Mouse (Mus musculus): ENCODE results near the gene Gm15557. TPM values are rescaled to one million over a fixed set of nuclear protein-coding genes. Genes with fewer than 3 reads are reported as not detected.

The Gm15557 gene
- not detected in 2 replicates for polyA plus RNA-seq (2012; ENCODE audit: low replicate concordance)

DNA sequence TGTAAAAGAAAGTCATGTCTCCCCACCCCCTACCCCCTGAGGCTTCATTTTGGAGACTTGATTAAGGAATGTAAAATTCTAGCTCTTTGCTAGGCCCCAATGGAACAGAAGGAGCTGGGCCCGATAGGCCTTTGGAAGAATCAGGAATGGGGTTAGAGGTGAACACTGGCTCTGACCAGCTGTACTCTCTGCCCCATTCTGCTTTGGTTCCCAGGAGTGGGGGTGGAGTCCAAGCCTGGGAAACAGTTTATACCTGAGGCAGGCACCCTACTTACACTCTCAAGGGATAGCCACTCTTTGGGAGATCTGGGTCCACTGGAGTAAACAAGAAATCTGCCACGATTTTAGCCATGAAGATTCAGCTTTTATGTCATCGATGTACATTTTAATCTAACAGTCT is at the start of gene Gm15557:
Gene Gm15557, plus strand, starts transcription at position 48 of the 400 bp plus-strand sequence.

DNA sequence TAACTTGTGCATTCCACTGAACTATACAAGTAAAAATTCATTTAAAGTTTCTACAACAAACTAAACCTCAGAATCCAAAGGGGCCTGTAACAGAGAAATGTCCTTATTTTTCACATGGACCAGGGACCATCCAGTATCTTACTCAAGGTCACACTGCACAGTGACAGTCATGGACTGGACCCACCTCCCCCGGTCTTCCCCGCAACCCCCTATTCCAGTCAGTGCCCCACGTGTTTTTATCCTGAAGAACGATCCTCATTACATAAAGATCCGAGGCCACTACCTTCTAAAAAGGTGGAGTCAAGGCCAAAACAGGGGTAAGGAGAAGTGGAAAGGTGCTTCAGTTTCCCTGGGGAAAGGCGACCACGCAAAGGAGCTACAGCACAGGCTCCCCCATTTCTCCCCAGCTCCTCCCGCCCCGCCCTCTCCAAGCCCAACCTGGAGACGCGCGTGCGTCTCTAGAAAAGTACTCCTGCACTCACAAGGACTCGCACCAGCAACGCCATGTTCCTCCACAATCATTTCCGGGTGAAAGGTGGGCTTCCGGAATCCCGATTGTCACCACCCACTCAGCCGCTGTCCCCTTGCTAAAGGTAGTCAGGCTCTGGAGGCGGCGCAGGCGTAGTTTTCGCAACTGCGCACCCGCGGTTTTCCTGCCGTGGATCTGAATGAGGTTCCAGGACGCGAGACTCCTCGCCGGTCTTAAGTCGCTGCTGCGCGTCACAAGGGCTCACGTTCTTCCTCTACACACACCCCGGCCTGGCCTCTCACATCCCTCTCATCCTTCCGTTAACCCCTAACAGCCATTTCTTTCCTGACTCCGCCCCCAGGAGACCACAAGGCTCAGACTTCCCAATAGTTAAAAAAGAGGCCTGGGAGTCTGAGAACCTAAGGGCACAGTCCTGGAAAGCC is 10.7 kb upstream of the Gm15557 start, which contains the start of gene Uqcc1:
Gene Uqcc1, minus strand, starts transcription at position 780 of the 912 bp plus-strand sequence.

DNA sequence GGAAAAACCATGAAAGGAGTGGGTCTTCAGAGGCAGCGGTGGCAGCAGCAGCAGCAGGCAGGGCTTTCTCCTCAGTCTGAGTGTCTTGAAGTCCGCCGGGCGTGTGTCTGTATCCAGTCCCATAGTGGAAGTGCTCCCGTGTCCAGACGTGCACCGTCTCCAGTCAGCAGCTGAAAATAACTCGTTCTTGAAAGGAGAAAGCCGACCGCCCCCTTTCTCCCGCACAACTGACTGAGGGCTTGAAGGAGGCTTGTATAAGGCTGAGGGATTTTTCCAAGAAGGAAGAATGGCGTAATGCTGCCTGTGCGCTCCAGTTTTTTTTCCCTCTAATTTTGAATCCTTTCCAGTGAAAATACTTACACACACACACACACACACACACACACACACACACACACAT is 4.6 kb downstream of the Gm15557 start, which contains the start of gene Gdf5:
Gene Gdf5, minus strand, starts transcription at position 244 of the 400 bp plus-strand sequence.

DNA sequence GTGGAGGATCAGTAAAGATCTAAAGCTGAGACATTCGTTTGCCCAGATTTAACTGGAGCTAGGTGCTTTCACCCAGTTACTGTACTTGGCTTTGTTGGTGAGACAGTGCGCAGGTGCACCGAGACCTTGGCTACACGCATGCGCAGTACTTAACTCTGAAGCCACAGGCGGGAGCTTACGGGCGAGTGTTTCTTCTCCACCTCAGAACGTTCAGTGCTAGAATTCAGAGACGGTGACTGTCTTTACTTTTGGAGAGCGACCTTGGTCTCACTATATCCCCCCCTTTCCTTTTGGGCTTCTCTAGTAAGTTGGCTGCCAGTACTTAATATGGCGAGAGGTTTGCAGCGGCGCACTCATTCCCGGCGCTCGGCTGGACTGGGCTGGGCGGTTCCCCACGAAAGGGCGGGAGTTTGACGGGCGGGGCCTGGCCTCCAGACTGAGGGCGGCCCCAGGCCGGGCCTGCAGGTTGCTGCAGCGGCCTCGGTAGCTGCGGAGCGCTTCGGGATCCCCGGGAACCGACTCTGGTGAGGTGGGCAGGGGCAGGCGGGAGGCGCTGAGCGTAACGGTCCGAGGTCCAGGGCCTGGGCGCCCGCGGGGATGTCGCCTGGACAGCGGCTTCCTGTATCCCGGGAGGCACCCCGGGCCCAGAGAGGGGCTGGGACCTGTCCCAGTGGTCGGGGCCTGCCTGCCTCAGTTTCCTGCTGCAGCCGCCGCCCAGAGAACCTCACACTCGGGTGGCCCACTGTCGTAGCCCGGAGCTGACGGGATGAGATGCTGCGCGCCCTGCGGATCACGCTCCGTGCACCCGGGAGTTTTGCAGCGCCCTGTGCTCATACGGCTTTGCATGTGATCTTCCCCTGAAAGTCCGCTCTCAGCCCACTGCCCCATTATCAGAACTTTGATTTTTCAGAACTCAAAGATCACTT is 15.9 kb downstream of the Gm15557 start, which contains the start of gene Cep250:
Gene Cep250, plus strand, starts transcription at position 325 of the 926 bp plus-strand sequence.

Other genes starting within 250 kb of the Gm15557 start
- gene Trpc4ap, start 248.3 kb upstream of the Gm15557 start, polyA plus RNA-seq (2012; ENCODE audit: low replicate concordance), result 112 and 131 TPM in 2 replicates
- gene Edem2, start 211.3 kb upstream of the Gm15557 start, polyA plus RNA-seq (2012; ENCODE audit: low replicate concordance), result 76.2 and 193 TPM in 2 replicates
- not detected in 2 replicates for gene Gm17581, start 204.9 kb upstream of the Gm15557 start, polyA plus RNA-seq (2012; ENCODE audit: low replicate concordance)
- gene Procr, start 189.6 kb upstream of the Gm15557 start, polyA plus RNA-seq (2012; ENCODE audit: low replicate concordance), result 1.3 and 2.4 TPM in 2 replicates
- gene Mmp24, start 165.4 kb upstream of the Gm15557 start, polyA plus RNA-seq (2012; ENCODE audit: low replicate concordance), result not detected in 2 replicates
- gene BC029722, start 121.3 kb upstream of the Gm15557 start, polyA plus RNA-seq (2012; ENCODE audit: low replicate concordance), result 42.5 and 89.4 TPM in 2 replicates
- 128 and 292 TPM in 2 replicates for gene Eif6, start 113.8 kb upstream of the Gm15557 start, polyA plus RNA-seq (2012; ENCODE audit: low replicate concordance)
- not detected in 2 replicates for gene Fam83c, start 105.9 kb upstream of the Gm15557 start, polyA plus RNA-seq (2012; ENCODE audit: low replicate concordance)
- gene Uqcc1, start 10.4 kb upstream of the Gm15557 start, polyA plus RNA-seq (2012; ENCODE audit: low replicate concordance), result 1.3 and 2.2 TPM in 2 replicates
- gene Gdf5, start 4.6 kb downstream of the Gm15557 start, polyA plus RNA-seq (2012; ENCODE audit: low replicate concordance), result not detected in 2 replicates
- gene Cep250, start 15.7 kb downstream of the Gm15557 start, polyA plus RNA-seq (2012; ENCODE audit: low replicate concordance), result 27.5 and 34.6 TPM in 2 replicates
- 0.07 and 0.43 TPM in 2 replicates for gene 6430550D23Rik, start 67.2 kb downstream of the Gm15557 start, polyA plus RNA-seq (2012; ENCODE audit: low replicate concordance)
- gene Ergic3, start 67.3 kb downstream of the Gm15557 start, polyA plus RNA-seq (2012; ENCODE audit: low replicate concordance), result 55.0 and 74.5 TPM in 2 replicates
- gene Fer1l4, start 112.2 kb downstream of the Gm15557 start, polyA plus RNA-seq (2012; ENCODE audit: low replicate concordance), result 0.03 and 0.06 TPM in 2 replicates
- 0.55 and 1.2 TPM in 2 replicates for gene Spag4, start 124.4 kb downstream of the Gm15557 start, polyA plus RNA-seq (2012; ENCODE audit: low replicate concordance)
- 49.8 and 73.1 TPM in 2 replicates for gene Cpne1, start 171.2 kb downstream of the Gm15557 start, polyA plus RNA-seq (2012; ENCODE audit: low replicate concordance)
- 5.5 and 5.8 TPM in 2 replicates for gene Rbm12, start 171.2 kb downstream of the Gm15557 start, polyA plus RNA-seq (2012; ENCODE audit: low replicate concordance)
- gene Gm28036, start 186.4 kb downstream of the Gm15557 start, polyA plus RNA-seq (2012; ENCODE audit: low replicate concordance), result 11.2 and 12.4 TPM in 2 replicates
- 101 and 149 TPM in 2 replicates for gene Romo1, start 203.3 kb downstream of the Gm15557 start, polyA plus RNA-seq (2012; ENCODE audit: low replicate concordance)
- gene Nfs1, start 203.5 kb downstream of the Gm15557 start, polyA plus RNA-seq (2012; ENCODE audit: low replicate concordance), result 19.9 and 30.5 TPM in 2 replicates
- gene Rbm39, start 239.5 kb downstream of the Gm15557 start, polyA plus RNA-seq (2012; ENCODE audit: low replicate concordance), result 324 and 419 TPM in 2 replicates